Mouse (Mus musculus): ENCODE data around the gene Cdh20. TPM values are rescaled to one million over a fixed set of nuclear protein-coding genes. Genes with fewer than 3 reads are reported as not detected.

The Cdh20 gene
- polyA plus RNA-seq, 2 experiments, result 0.01 TPM; not detected in 1

GRCm38 (mm10) chr1:104957046-104957445 is 188.7 kb downstream of the Cdh20 start:
- Histone ChIP-seq H3K4me1 (replicated peaks; ENCODE audit: control insufficient read depth in 2 of 2, insufficient read depth in 2 of 2, low read length in 1 of 2) (no peaks in the 10 kb centered on the region), H3K27me3 (ENCODE audit: control insufficient read depth, insufficient read depth, low read length) (no peaks in the 10 kb centered on the region), H3K27ac (no peak overlapping the region), H3K4me2 (ENCODE audit: low read depth) (no peak overlapping the region), H3K4me3 (ENCODE audit: insufficient read depth in 1 of 2, low read depth in 2 of 2, low read length in 2 of 2) (no peak overlapping the region), H3K9ac (replicated peaks) (no peak overlapping the region), H3K36me3 (replicated peaks; ENCODE audit: control insufficient read depth, insufficient read depth, low read depth) (no peaks in the 10 kb centered on the region), H3K9me3 (ENCODE audit: control insufficient read depth, low read length) (no peaks in the 10 kb centered on the region)
- DNase-seq (ENCODE audit: low read depth in 3 of 3, low spot score in 3 of 3) (no peak), ATAC-seq (ENCODE audit: insufficient read depth) (no peak)
- TF ChIP-seq EP300 (IDR thresholded peaks at IDR 0.05; ENCODE audit: low read depth) (no peak), CTCF (IDR thresholded peaks at IDR 0.05; ENCODE audit: low read depth) (no peak)
- WGBS (ENCODE audit: insufficient replicate concordance), result 47% methylated on average over 6 of the region's 6 CpGs

- no peaks in the 10 kb centered on the region for H3K27me3 ChIP-seq (ENCODE audit: control insufficient read depth, insufficient read depth, low read length)
- no peak overlapping the region for H3K4me2 ChIP-seq (ENCODE audit: low read depth)
- no peak overlapping the region for H3K27ac ChIP-seq
- no peaks in the 10 kb centered on the region for H3K4me1 ChIP-seq (replicated peaks; ENCODE audit: control insufficient read depth in 2 of 2, insufficient read depth in 2 of 2, low read length in 1 of 2)
- no peaks in the 10 kb centered on the region for H3K36me3 ChIP-seq (replicated peaks; ENCODE audit: control insufficient read depth, insufficient read depth, low read depth)
- ATAC-seq (ENCODE audit: insufficient read depth), result no peak
- no peaks in the 10 kb centered on the region for H3K9me3 ChIP-seq (ENCODE audit: control insufficient read depth, low read length)
- H3K9ac ChIP-seq (replicated peaks), result no peak overlapping the region
- H3K4me3 ChIP-seq (ENCODE audit: insufficient read depth in 1 of 2, low read depth in 2 of 2, low read length in 2 of 2), result no peak overlapping the region
- DNase-seq (ENCODE audit: low read depth in 3 of 3, low spot score in 3 of 3), result no peak
- WGBS (ENCODE audit: insufficient replicate concordance), result 57% methylated on average over 3 of the region's 3 CpGs
- TF ChIP-seq CTCF (IDR thresholded peaks at IDR 0.05; ENCODE audit: low read depth) (no peak), EP300 (IDR thresholded peaks at IDR 0.05; ENCODE audit: low read depth) (no peak)
Observed at GRCm38 (mm10) chr1:104961670-104962069, 193.3 kb downstream of the Cdh20 start.

- 60% methylated on average over 4 of the region's 4 CpGs for WGBS (ENCODE audit: insufficient replicate concordance)
- DNase-seq (ENCODE audit: low read depth in 3 of 3, low spot score in 3 of 3), result no peak
- TF ChIP-seq EP300 (IDR thresholded peaks at IDR 0.05; ENCODE audit: low read depth) (no peak), CTCF (IDR thresholded peaks at IDR 0.05; ENCODE audit: low read depth) (no peak)
- no peak overlapping the region for H3K9ac ChIP-seq (replicated peaks)
- no peak overlapping the region for H3K27ac ChIP-seq
- no peaks in the 10 kb centered on the region for H3K4me1 ChIP-seq (replicated peaks; ENCODE audit: control insufficient read depth in 2 of 2, insufficient read depth in 2 of 2, low read length in 1 of 2)
- H3K27me3 ChIP-seq (ENCODE audit: control insufficient read depth, insufficient read depth, low read length), result no peaks in the 10 kb centered on the region
- no peaks in the 10 kb centered on the region for H3K36me3 ChIP-seq (replicated peaks; ENCODE audit: control insufficient read depth, insufficient read depth, low read depth)
- H3K4me3 ChIP-seq (ENCODE audit: insufficient read depth in 1 of 2, low read depth in 2 of 2, low read length in 2 of 2), result no peak overlapping the region
- no peak for ATAC-seq (ENCODE audit: insufficient read depth)
- H3K4me2 ChIP-seq (ENCODE audit: low read depth), result no peak overlapping the region
- H3K9me3 ChIP-seq (ENCODE audit: control insufficient read depth, low read length), result no peaks in the 10 kb centered on the region
Observed at GRCm38 (mm10) chr1:104962257-104962656, 193.9 kb downstream of the Cdh20 start.

GRCm38 (mm10) chr1:104979068-104979467 is 210.7 kb downstream of the Cdh20 start:
- H3K36me3 ChIP-seq (replicated peaks; ENCODE audit: control insufficient read depth, insufficient read depth, low read depth), result no peaks in the 10 kb centered on the region

GRCm38 (mm10) chr1:104980273-104980672 is 211.9 kb downstream of the Cdh20 start:
- H3K4me3 ChIP-seq (ENCODE audit: insufficient read depth in 1 of 2, low read depth in 2 of 2, low read length in 2 of 2), result no peak overlapping the region
- DNase-seq (ENCODE audit: low read depth in 3 of 3, low spot score in 3 of 3) (no peak), ATAC-seq (ENCODE audit: insufficient read depth) (no peak)
- H3K27me3 ChIP-seq (ENCODE audit: control insufficient read depth, insufficient read depth, low read length), result no peaks in the 10 kb centered on the region
- H3K27ac ChIP-seq, result no peak overlapping the region
- no peaks in the 10 kb centered on the region for H3K36me3 ChIP-seq (replicated peaks; ENCODE audit: control insufficient read depth, insufficient read depth, low read depth)
- no peak overlapping the region for H3K4me2 ChIP-seq (ENCODE audit: low read depth)
- no peak overlapping the region for H3K9ac ChIP-seq (replicated peaks)
- no peak for TF ChIP-seq CTCF (IDR thresholded peaks at IDR 0.05; ENCODE audit: low read depth)
- no peak for TF ChIP-seq EP300 (IDR thresholded peaks at IDR 0.05; ENCODE audit: low read depth)
- 42% methylated on average over 1 of the region's 1 CpGs for WGBS (ENCODE audit: insufficient replicate concordance)
- H3K4me1 ChIP-seq (replicated peaks; ENCODE audit: control insufficient read depth in 2 of 2, insufficient read depth in 2 of 2, low read length in 1 of 2), result no peaks in the 10 kb centered on the region
- no peaks in the 10 kb centered on the region for H3K9me3 ChIP-seq (ENCODE audit: control insufficient read depth, low read length)

More at GRCm38 (mm10) chr1:104979068-104979467, 210.7 kb downstream of the Cdh20 start:
- H3K27ac ChIP-seq, result no peak overlapping the region
- H3K4me3 ChIP-seq (ENCODE audit: insufficient read depth in 1 of 2, low read depth in 2 of 2, low read length in 2 of 2), result no peak overlapping the region
- H3K4me2 ChIP-seq (ENCODE audit: low read depth), result no peak overlapping the region
- DNase-seq (ENCODE audit: low read depth in 3 of 3, low spot score in 3 of 3) (no peak), ATAC-seq (ENCODE audit: insufficient read depth) (no peak)
- no peak for TF ChIP-seq EP300 (IDR thresholded peaks at IDR 0.05; ENCODE audit: low read depth)
- TF ChIP-seq CTCF (IDR thresholded peaks at IDR 0.05; ENCODE audit: low read depth), result no peak
- no peaks in the 10 kb centered on the region for H3K4me1 ChIP-seq (replicated peaks; ENCODE audit: control insufficient read depth in 2 of 2, insufficient read depth in 2 of 2, low read length in 1 of 2)
- no peak overlapping the region for H3K9ac ChIP-seq (replicated peaks)
- 43% methylated on average over 2 of the region's 2 CpGs for WGBS (ENCODE audit: insufficient replicate concordance)
- no peaks in the 10 kb centered on the region for H3K9me3 ChIP-seq (ENCODE audit: control insufficient read depth, low read length)
- H3K27me3 ChIP-seq (ENCODE audit: control insufficient read depth, insufficient read depth, low read length), result no peaks in the 10 kb centered on the region

Data from liver, embryonic 14.5 days (tissue).